Mouse (Mus musculus) MEL-GATA-1-ER (cell line): ENCODE data around the gene Glyatl3.
A peak's percentile ranks its signal among the peaks of the same experiment; 100 is the strongest.

Experiments used
- DNase-seq: peaks from one replicate; pipeline ENCODE4 v3.0.0-alpha.2; 2012; ENCODE audit warnings: low read depth; ENCODE audit errors: extremely low read depth

The Glyatl3 gene

GRCm38 (mm10) chr17:40914250-40914649 is at the start of gene Glyatl3:
Gene Glyatl3, minus strand, starts transcription at chr17:40914350.
- no peak for DNase-seq

- no peak for DNase-seq
Measured at GRCm38 (mm10) chr17:40948518-40948917, 34.4 kb upstream of the Glyatl3 start.

- DNase-seq: peak; percentile 92
Measured at GRCm38 (mm10) chr17:40934420-40935231, 20.5 kb upstream of the Glyatl3 start, which contains the start of the genes Mut and Cenpq. Gene Mut, plus strand, starts transcription at chr17:40934685. Gene Cenpq, minus strand, starts transcription at chr17:40935047.

GRCm38 (mm10) chr17:40933985-40934384 is 19.8 kb upstream of the Glyatl3 start:
- peak; percentile 28 for DNase-seq

- DNase-seq: no peak
Measured at GRCm38 (mm10) chr17:40915499-40915898, 1.3 kb upstream of the Glyatl3 start.

- DNase-seq: no peak
Measured at GRCm38 (mm10) chr17:40904721-40905154, 9.4 kb downstream of the Glyatl3 start.

- DNase-seq: no peak
Measured at GRCm38 (mm10) chr17:40904056-40904597, 10.0 kb downstream of the Glyatl3 start.

- DNase-seq: no peak
Measured at GRCm38 (mm10) chr17:40903345-40903744, 10.8 kb downstream of the Glyatl3 start.

- no peak for DNase-seq
Measured at GRCm38 (mm10) chr17:40899783-40900363, 14.3 kb downstream of the Glyatl3 start.

GRCm38 (mm10) chr17:40896863-40897262 is 17.3 kb downstream of the Glyatl3 start:
- no peak for DNase-seq

GRCm38 (mm10) chr17:40887849-40888536 is 26.2 kb downstream of the Glyatl3 start:
- DNase-seq: no peak

- no peak for DNase-seq
Measured at GRCm38 (mm10) chr17:40885155-40885554, 29.0 kb downstream of the Glyatl3 start.

GRCm38 (mm10) chr17:40882172-40882571 is 32.0 kb downstream of the Glyatl3 start:
- no peak for DNase-seq

- DNase-seq: no peak
Measured at GRCm38 (mm10) chr17:40879924-40880691, 34.0 kb downstream of the Glyatl3 start, which contains the start of gene 9130008F23Rik. Gene 9130008F23Rik, minus strand, starts transcription at chr17:40880559.

- no peak for DNase-seq
Measured at GRCm38 (mm10) chr17:40879528-40879923, 34.6 kb downstream of the Glyatl3 start.

- DNase-seq: no peak
Measured at GRCm38 (mm10) chr17:40877741-40878140, 36.4 kb downstream of the Glyatl3 start.

- DNase-seq: peak; percentile 82
Measured at GRCm38 (mm10) chr17:40875568-40875967, 38.6 kb downstream of the Glyatl3 start.

GRCm38 (mm10) chr17:40874701-40875100 is 39.4 kb downstream of the Glyatl3 start:
- no peak for DNase-seq

GRCm38 (mm10) chr17:40873582-40874011 is 40.6 kb downstream of the Glyatl3 start:
- peak; percentile 85 for DNase-seq

GRCm38 (mm10) chr17:40872626-40873025 is 41.5 kb downstream of the Glyatl3 start:
- DNase-seq: no peak
